Mouse (Mus musculus): ENCODE measurements around the gene Spz1.

Spz1 gene

DNA sequence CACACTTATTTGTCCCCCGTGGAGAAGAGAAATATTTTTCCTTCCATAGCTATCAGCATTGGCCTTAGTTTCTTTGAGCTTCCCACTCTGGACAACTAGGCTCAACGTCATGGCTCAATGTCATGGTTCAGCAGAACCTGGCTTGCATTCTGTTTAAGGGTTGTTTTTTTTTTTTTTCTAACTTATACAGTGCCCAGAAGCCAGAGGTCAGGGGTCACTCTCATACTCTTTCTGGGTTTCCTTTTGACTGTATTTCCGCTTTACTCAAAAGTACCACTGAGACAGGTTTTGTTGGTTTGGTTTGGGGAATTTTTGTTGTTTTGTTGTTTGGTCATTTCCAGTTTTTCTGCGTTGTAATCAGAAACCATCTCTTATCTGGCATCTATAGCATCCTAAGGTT is 2.2 kb upstream of the Spz1 start:
- DNase-seq (ENCODE audit: low spot score): no peak

DNA sequence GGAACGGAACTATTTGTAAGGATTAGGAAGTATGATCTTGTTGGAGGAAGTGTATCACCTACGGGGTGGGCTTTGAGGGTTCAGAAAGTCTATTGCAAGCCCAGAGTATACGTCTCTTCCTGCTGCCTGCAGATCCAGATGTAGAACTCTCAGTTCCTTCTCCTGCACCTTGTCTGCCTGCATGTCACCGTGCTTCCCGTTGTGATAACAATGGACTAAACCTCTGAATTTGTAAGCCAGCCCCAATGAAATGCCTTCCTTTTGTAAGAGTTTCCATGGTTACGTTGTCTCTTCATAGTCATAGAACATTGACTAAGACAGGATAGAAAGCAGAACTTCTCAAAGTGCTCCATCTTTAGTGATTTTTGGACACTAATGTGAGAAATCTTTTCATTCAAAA is 716 bp upstream of the Spz1 start:
- DNase-seq (ENCODE audit: low spot score): no peak

DNA sequence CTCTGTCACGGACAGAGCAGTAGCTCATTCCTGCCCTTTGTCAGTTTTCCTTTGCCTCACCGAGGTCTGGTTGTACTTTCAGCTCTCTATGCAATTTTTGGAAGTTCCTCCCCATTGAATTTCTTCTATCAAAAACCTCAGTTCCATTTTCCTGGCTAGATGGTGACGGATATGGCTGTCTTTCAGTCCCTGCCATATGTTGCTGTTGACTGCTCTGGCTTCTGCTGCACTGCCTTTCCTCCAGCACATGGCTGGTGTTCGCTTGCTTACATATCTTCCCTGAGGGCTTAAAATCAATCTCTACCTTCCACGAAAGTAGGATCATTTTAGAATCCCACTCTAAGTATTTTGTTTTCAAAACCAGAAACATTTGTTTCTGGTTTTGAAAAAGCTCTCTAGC is 16.5 kb downstream of the Spz1 start:
- no peak for DNase-seq (ENCODE audit: low spot score)

DNA sequence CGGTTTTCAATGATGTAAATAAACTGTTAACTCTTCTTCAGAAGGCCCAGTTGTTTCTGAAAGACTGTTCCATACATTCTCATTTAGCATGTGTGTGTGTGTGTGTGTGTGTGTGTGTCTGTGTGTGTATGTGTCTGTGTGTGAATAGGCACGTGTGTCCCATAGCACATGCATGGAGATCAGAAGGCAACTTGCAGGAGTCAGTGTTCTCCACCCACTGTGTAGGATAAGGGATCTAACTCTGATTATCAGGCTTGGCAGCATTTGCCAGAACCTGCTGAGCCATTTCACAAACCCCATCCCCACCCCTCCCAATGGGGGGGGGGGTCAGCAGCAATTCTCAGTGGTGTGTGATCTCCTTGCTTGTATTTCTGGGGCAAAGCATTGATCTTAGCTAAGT is 18.7 kb downstream of the Spz1 start:
- DNase-seq (ENCODE audit: low spot score): no peak

DNA sequence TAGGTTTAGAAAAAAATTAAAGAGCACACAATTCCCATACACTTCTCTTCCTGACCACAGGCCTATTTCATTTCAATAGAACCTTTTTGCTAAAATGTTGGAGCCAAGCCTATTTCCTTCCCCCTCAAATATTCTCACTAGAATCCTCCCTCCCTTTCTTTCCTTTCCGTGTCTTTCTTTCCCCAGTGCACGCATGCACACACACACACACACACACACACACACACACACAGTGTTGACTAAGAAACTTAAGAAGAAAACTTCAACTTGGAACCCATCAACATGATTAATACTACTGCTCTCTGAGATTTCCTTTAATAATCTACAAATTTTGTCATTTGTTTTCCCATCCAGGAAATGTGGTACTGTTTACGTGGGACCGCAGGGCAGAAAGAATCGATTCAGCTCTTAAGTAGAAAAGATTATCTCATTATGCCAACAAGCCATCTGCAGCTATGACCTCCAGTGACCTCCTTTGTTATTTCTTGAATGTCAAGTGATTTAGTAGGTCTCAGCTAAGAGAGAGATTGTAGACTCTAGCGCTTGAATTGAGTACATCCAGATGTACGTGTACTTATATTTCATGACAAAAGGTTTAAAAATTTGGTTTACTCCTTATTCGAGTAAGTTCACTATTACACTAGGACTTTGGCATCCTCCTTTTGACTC is 19.4 kb downstream of the Spz1 start:
- no peak for DNase-seq (ENCODE audit: low spot score)

DNA sequence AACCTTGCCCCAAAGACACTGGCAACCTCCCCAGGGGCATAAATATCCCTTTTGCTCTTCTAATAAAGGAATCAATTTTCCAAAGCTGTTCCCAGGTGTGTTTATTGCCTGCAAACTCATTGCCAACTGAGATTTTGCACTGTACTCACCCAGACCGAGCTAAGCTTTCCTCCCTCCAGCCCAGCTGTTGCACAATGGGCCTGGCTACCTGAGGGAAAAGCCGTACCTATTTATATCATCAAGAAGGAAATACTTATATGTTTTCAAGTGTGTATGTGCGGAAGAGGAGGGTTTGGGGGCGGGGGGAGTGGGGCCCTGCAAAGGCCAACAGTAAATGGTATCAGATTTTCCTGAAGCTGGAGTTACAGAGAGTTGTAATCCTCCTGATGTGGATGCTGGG is 28.9 kb downstream of the Spz1 start:
- no peak for DNase-seq (ENCODE audit: low spot score)

DNA sequence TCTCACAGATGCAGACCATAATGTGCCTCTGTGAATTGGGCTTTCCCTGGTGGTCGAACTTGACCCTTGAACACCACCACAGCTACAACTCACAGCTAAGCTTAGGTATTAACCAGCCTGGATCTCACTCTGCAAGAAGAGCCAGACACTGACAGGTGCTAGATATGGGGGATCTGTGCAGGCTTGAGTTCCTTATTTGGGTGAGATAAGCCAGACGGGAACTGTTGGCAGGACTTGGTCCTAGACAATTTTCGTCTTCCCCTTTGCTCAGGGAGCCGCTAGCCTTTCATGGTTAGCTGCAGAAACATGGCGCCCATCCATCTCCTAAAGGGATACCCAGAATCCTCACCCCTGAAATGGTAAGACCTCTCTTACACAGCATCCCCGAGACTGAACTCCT is 35.0 kb downstream of the Spz1 start:
- DNase-seq (ENCODE audit: low spot score): no peak

DNA sequence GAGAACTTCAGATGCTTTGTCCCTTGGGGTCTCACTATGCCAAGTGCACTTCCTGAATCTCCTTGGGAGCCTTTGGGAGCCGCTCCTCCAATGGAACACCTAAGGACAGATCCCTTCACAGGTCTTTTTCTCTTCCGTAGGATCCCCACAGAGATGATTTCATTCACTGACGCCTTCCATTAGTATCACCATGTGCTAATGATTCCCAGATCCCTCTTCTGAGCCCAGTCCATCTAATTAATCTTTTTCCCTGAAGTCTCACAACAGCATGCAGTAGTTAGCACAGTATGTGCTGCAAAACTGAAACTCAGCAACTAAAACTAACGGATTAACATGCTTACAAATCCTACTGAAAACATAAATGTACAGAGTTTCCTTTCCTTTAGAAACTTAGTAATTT is 36.8 kb downstream of the Spz1 start:
- no peak for DNase-seq (ENCODE audit: low spot score)

DNA sequence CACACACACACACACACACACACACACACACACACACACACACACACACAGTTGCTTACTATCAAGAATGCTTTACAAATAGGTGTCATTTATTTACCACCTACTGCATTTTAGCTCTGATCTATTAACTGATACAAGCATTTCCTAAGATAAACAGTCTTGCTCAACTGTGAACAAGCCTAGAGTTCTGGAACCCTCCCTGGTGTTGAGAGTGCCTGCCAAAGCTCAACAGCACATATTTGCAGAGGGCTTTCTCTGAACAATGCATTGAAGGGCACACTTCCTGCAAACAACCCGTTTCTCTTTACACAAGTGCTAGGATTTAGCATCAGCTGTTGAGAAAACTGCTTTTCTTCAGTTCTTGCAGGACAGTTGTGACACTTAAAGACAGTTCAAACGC is 42.2 kb downstream of the Spz1 start:
- DNase-seq (ENCODE audit: low spot score): no peak

DNA sequence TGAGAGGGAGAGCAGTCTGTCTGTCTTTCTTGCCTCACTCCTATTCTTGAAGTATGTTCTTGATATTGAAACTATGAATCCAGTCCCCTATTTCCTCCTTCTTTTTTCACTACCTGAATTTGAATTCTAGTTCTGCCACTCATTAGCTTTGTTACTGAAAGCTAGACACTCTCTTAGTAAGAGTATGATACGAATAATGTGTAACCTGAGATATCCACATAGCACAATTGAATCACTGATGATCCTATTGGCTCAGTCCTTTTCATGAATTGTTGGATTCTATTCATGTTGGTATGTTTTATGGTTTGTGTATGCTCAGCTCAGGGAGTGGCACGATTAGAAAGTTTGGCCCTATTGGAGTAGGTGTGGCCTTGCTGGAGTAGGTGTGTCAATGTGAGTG is 43.8 kb downstream of the Spz1 start:
- DNase-seq (ENCODE audit: low spot score): no peak

DNA sequence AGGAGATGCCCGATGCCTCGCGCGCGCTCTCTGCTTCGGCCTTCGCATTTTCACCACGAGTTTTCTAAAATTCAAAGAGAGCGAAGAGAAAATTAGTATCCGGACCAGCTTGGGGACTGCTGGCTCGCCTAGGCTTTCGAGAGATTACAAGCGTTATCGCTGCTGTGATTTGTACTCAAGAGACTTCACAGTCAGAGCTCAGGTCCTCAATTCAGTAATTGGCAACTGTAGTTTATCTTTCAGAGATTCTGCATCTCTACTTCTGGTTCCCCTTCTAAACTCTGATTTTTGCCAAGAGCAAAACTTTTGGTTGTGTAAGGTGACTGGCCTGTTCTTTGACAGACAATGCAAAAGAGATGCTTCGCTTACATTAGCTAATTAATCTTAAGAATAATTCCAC is 44.7 kb downstream of the Spz1 start:
- no peak for DNase-seq (ENCODE audit: low spot score)

DNA sequence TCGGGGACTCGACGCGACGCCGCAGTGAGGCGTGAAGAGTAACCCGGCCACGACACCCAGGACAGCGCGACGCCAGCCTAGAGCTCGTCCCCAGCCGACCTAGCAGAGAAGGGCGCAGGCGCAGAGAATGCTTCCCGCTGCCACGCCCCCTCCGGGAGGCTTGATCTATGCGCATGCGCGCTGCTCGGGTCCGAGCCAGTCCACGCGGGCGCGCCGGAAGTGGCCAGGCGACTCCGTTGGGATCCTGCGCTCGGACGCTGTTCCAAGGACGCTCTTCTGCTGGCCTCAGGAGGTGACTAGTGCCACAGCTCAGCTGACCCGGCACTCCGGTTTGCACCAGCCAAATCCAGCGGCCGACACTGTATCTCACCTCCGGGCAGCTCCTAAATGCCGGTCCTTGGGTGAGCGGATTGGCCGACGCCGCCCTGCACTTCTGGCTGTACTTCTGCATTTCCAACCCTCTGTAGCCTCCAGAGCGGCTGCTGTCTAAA is 45.2 kb downstream of the Spz1 start, which contains the start of gene Zfyve16:
TSS of gene Zfyve16 (minus strand) at position 148 of the 491 bp plus-strand sequence.
- DNase-seq (ENCODE audit: low spot score): peak; percentile 90

DNA sequence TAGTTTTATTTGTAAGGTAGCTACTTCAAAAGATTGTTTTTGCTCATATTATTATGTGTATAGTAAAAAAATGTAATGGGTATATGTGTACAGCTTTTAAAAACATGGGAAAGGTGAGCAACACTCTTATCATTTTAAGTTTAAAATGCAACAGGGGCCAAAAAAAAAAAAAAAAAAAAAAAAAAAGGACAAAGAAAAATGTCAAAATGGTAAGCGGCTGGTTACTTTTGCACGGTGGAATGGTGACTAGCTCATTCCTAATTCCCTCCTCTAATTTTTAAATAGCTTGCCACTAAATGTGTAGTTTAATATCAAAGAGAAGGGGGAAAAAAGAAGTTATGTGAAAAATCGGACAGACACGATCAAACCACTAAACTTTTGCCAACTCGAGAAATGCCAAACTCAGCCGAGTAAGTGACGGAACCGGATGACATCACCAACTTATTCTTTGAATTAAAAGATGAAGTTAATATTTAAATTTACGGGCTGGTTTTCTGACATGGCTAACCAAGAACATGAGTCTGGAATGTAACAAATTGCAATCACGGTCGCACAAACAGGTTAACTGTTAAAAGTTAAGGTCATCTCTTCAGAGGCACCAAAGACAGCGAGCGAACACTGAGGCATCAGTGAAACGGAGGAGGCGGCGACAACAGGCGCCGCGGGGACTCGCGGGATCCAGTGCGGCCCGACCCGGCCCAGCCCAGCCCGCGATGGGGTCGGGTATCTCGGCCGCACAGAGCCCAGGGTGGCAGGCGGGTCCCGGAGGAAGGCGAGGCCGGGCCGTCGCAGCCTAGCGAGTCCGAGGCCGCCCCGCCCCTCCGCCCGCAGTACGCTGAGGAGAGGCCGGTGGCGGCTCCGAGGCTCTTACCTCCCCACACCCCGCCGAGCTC is 45.9 kb downstream of the Spz1 start:
- DNase-seq (ENCODE audit: low spot score): no peak

Data from T-cell, adult 2 months (primary cell).